Comparison of ENCODE assay signal across 10 mouse cellular contexts in genomic region chr14:34615082-34615481, GRCm38 (mm10). TPM values are rescaled to one million over a fixed set of nuclear protein-coding genes. Genes with fewer than 3 reads are reported as not detected.
DNase-seq lines count a peak whose midpoint lies in the region; ATAC-seq and TF ChIP-seq lines count a peak whose summit lies in the region.
"Had no signal": no experiment of that assay in that cellular context is flagged by ENCODE, and none has a peak within 500 bp of the region (broad histone marks: within the 10 kb centered on the region; RNA-seq: fewer than 3 reads in every experiment).

No protein-coding gene starts in this region.

- peak; percentile 20 for DNase-seq in embryo, embryonic 10 days (ENCODE audit: low spot score)
- DNase-seq in embryo, embryonic 10.5 days (ENCODE audit: low spot score): no peak
- DNase-seq in kidney, postnatal 0 days (ENCODE audit: low spot score): no peak
- no peak for DNase-seq in midbrain, embryonic 11.5 days (ENCODE audit: low spot score, missing footprints)
- DNase-seq in thymus, postnatal 36 days: peak; percentile 37 to 43
- DNase-seq in layer of hippocampus, adult 9-11 months: no peak
- DNase-seq in gastrocnemius, postnatal 36 days: no peak

- H3K4me2 ChIP-seq in kidney, postnatal 0 days (ENCODE audit: low read length): peak overlapping the region; percentile 52
- H3K4me2 ChIP-seq in midbrain, embryonic 11.5 days: peak overlapping the region; percentile 42

- peaks cover 17% of the 10 kb centered on the region for H3K4me1 ChIP-seq in erythroblast, embryonic 14.5 days (ENCODE audit: control insufficient read depth)
- H3K4me1 ChIP-seq in kidney, postnatal 0 days (replicated peaks; ENCODE audit: insufficient read depth, low read length): no peaks in the 10 kb centered on the region
- peaks cover 6% of the 10 kb centered on the region; the same call in 1 of the 2 replicates for H3K4me1 ChIP-seq in midbrain, embryonic 11.5 days (ENCODE audit: control insufficient read depth, insufficient read depth, low read length)

- 0 out of 2 replicates have a peak, but pooled peaks have one; percentile 30 for ATAC-seq in kidney, postnatal 0 days (replicated peaks; ENCODE audit: low FRiP score, low read depth)
- ATAC-seq in midbrain, embryonic 11.5 days (ENCODE audit: low FRiP score): no peak

- no peaks in the 10 kb centered on the region for H3K36me3 ChIP-seq in erythroblast, embryonic 14.5 days (ENCODE audit: control insufficient read depth)
- H3K36me3 ChIP-seq in kidney, postnatal 0 days (ENCODE audit: insufficient read depth, low read length): no peaks in the 10 kb centered on the region
- H3K36me3 ChIP-seq in midbrain, embryonic 11.5 days (ENCODE audit: control insufficient read depth, insufficient read depth, low read length): no peaks in the 10 kb centered on the region

- 4% methylated on average over 13 of the region's 13 CpGs for WGBS in kidney, postnatal 0 days
- 3% methylated on average over 13 of the region's 13 CpGs for WGBS in midbrain, embryonic 11.5 days

- H3K9me3 ChIP-seq in erythroblast, embryonic 14.5 days (ENCODE audit: control insufficient read depth, low read length): no peaks in the 10 kb centered on the region
- no peaks in the 10 kb centered on the region for H3K9me3 ChIP-seq in kidney, postnatal 0 days (replicated peaks; ENCODE audit: low read length)
- H3K9me3 ChIP-seq in midbrain, embryonic 11.5 days (ENCODE audit: control insufficient read depth, low read length): no peaks in the 10 kb centered on the region

- intact Hi-C loops in gastrocnemius, postnatal 36 days (cut with DNase I): loop anchor here (5.0 kb wide), 1 partner anchor 107 kb away; no protein-coding TSS in a partner anchor

- H3K27me3 ChIP-seq in erythroblast, embryonic 14.5 days (ENCODE audit: control insufficient read depth): peaks cover 27% of the 10 kb centered on the region
- no peaks in the 10 kb centered on the region for H3K27me3 ChIP-seq in kidney, postnatal 0 days (ENCODE audit: insufficient read depth, low read length)
- peaks cover 4% of the 10 kb centered on the region; the same call in 1 of the 2 replicates for H3K27me3 ChIP-seq in midbrain, embryonic 11.5 days (ENCODE audit: control insufficient read depth, insufficient read depth, low read length)

- H3K9ac ChIP-seq in kidney, postnatal 0 days (ENCODE audit: low read depth, low read length): 0 out of 2 replicates have a peak overlapping the region, but pooled peaks have one; percentile 25
- no peak overlapping the region for H3K9ac ChIP-seq in midbrain, embryonic 11.5 days (ENCODE audit: low read length)

- no peak for TF ChIP-seq CTCF in kidney, postnatal 0 days (IDR thresholded peaks at IDR 0.05; ENCODE audit: low read depth)

- no peak overlapping the region for H3K27ac ChIP-seq in kidney, postnatal 0 days
- H3K27ac ChIP-seq in midbrain, embryonic 11.5 days (ENCODE audit: low read depth, low read length): no peak overlapping the region

- peak overlapping the region; percentile 48 for H3K4me3 ChIP-seq in erythroblast, embryonic 14.5 days (replicated peaks)
- peak overlapping the region; percentile 22 for H3K4me3 ChIP-seq in kidney, postnatal 0 days (replicated peaks; ENCODE audit: low read depth, low read length)
- peak overlapping the region; percentile 17; the same call in 1 of the 2 replicates for H3K4me3 ChIP-seq in midbrain, embryonic 11.5 days (ENCODE audit: low read depth, low read length)

RNA-seq across cellular contexts. Expression of gene Opn4, which starts 15.1 kb away (rescaled TPM):
- polyA plus RNA-seq in erythroblast, embryonic 14.5 days (2012): not detected in 2 replicates
- 0.22 and 0.31 TPM in 2 replicates for polyA plus RNA-seq in kidney, postnatal 0 days (2015; fragmentation: Nextera tagmentation; extraction: Ambion mirVana)
- polyA plus RNA-seq in midbrain, embryonic 11.5 days (2014; fragmentation: Nextera tagmentation; extraction: Ambion mirVana): 0.17 TPM in 1 of 2 replicates, not detected in the other
- total RNA-seq in gastrocnemius, postnatal 36 days (2021): not detected
- total RNA-seq: liver, adult 2 months had no signal
- polyA plus RNA-seq: C2C12; liver, adult 2 months had no signal

RNA-seq across cellular contexts. Expression of gene Ldb3, which starts 26.6 kb away (rescaled TPM):
- polyA plus RNA-seq in erythroblast, embryonic 14.5 days (2012): not detected in 2 replicates
- 0.50 and 0.51 TPM in 2 replicates for polyA plus RNA-seq in kidney, postnatal 0 days (2015; fragmentation: Nextera tagmentation; extraction: Ambion mirVana)
- 0.07 TPM in 1 of 2 replicates, not detected in the other for polyA plus RNA-seq in midbrain, embryonic 11.5 days (2014; fragmentation: Nextera tagmentation; extraction: Ambion mirVana)
- total RNA-seq in gastrocnemius, postnatal 36 days (2021): 1,000 to 10,000 TPM; 2,135 to 2,411 TPM

RNA-seq across cellular contexts. Expression of gene Wapl, which starts 58.6 kb away (rescaled TPM):
- polyA plus RNA-seq in erythroblast, embryonic 14.5 days (2012): 0.77 and 1.1 TPM in 2 replicates
- 23.7 and 25.0 TPM in 2 replicates for polyA plus RNA-seq in kidney, postnatal 0 days (2015; fragmentation: Nextera tagmentation; extraction: Ambion mirVana)
- 36.7 and 38.1 TPM in 2 replicates for polyA plus RNA-seq in midbrain, embryonic 11.5 days (2014; fragmentation: Nextera tagmentation; extraction: Ambion mirVana)
- 10 to 100 TPM; 35.0 to 39.3 TPM for total RNA-seq in gastrocnemius, postnatal 36 days (2021)

Comparison
In these comparisons a context has a peak if more than half of its experiments do, and no peak if none do; other contexts are left out.
1. DNase-seq: peak in embryo, embryonic 10 days (single experiment) and thymus, postnatal 36 days (2 of 2); none in embryo, embryonic 10.5 days (single experiment), kidney, postnatal 0 days (single experiment), midbrain, embryonic 11.5 days (single experiment), layer of hippocampus, adult 9-11 months (single experiment) and gastrocnemius, postnatal 36 days (0 of 2).
2. RNA of gene Wapl, which starts 58.6 kb away (polyA plus RNA-seq): 36.7 to 38.1 TPM in midbrain, embryonic 11.5 days and 23.7 to 25.0 TPM in kidney, postnatal 0 days; 0.77 to 1.1 TPM in erythroblast, embryonic 14.5 days; every median in the first group is over 10 times any median in the second.
3. Peak in every context shown above with its lines, with median percentiles within 50 percentile points of each other: H3K4me3 ChIP-seq.